Mouse (Mus musculus): ENCODE data around the gene Fsip1.

Gene Fsip1

DNA sequence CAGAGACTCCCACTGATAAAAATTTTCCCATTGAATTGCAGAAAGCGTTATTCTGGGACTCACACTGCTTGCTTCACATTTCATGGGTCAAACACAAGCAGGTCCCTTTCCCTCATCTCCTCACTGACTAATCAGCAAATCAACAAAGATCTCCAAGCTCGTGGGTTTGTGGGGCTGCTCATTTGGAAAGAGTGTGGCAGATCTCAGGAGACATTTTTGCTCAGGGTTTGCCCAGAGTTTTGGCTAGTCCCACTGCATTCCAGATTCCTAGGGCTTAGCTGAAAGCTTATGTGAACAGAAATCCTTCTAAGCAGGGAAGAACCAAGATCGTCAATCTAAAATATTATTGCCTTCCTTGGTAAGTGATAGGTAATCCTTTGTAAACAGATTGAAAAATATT lies 172.1 kb downstream of the Fsip1 start:
- no peak for DNase-seq

DNA sequence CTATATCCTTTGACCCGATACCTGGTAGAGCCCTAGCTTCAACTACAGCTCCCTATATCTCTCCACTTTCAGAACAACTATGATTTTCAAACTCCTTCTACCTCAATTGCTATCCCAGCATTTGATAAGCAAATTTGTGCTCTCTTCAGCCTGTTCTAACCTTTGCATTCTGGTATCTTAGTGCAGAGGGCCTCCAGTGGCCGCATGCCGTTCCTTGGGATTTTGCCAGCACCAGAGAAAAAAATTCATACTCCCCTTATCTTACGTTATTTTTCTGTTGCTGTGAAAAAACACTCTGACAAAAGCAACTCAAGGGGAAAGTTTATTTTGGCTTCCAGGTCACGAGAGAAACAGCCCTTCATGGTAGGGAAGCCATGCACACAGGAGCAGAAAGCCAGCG lies 173.1 kb downstream of the Fsip1 start:
- no peak for DNase-seq

DNA sequence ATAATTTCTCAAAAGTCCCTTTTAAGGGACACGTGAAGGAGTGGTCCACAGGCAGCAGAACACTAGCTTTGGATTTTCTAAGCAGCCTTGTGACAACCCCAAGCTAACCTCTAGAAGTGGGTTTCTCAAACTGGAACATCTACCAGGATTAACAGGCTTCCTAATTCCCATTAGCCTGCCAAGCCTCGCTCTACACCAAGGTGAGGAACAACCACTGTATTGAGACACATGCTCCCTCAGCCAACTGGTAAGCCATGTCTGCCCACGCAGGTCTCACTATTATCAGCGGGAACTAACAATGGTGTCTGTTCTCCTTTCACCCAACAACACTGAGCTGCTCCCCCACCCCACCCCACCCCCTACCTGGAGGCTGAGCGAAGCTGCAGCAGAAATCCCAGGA lies 175.2 kb downstream of the Fsip1 start:
- DNase-seq: no peak

Measured in kidney, adult 18-20 months (tissue).